Mouse (Mus musculus): ENCODE results near the gene Ccdc138. TPM values are rescaled to one million over a fixed set of nuclear protein-coding genes. Genes with fewer than 3 reads are reported as not detected.

Ccdc138 gene
- polyA plus RNA-seq, 1 experiment from 2014 or later: 8.4 TPM

- no peak overlapping the region for H3K4me3 ChIP-seq (replicated peaks; ENCODE audit: low read depth, low read length)
- H3K36me3 ChIP-seq (ENCODE audit: control insufficient read depth, insufficient read depth, low read length): no peaks in the 10 kb centered on the region
- H3K27me3 ChIP-seq (ENCODE audit: control insufficient read depth, insufficient read depth, low read length): no peaks in the 10 kb centered on the region
- no peak overlapping the region for H3K27ac ChIP-seq (replicated peaks; ENCODE audit: low read depth, low read length)
- H3K4me2 ChIP-seq (ENCODE audit: low read length): no peak overlapping the region
- DNase-seq (no peak), ATAC-seq (ENCODE audit: low FRiP score, low TSS enrichment) (no peak)
- H3K9ac ChIP-seq (replicated peaks; ENCODE audit: low read length): no peak overlapping the region
- no peaks in the 10 kb centered on the region for H3K9me3 ChIP-seq (ENCODE audit: control insufficient read depth, low read length)
- H3K4me1 ChIP-seq (ENCODE audit: control insufficient read depth, insufficient read depth, low read length): no peaks in the 10 kb centered on the region
- WGBS: 90% methylated on average over 8 of the region's 8 CpGs
Observed at GRCm38 (mm10) chr10:58554693-58555387, 57.1 kb downstream of the Ccdc138 start.

- 37% methylated on average over 7 of the region's 7 CpGs for WGBS
- Histone ChIP-seq H3K4me2 (ENCODE audit: low read length) (no peak overlapping the region), H3K36me3 (ENCODE audit: control insufficient read depth, insufficient read depth, low read length) (no peaks in the 10 kb centered on the region), H3K27me3 (ENCODE audit: control insufficient read depth, insufficient read depth, low read length) (no peaks in the 10 kb centered on the region), H3K9me3 (ENCODE audit: control insufficient read depth, low read length) (no peaks in the 10 kb centered on the region), H3K27ac (replicated peaks; ENCODE audit: low read depth, low read length) (no peak overlapping the region), H3K4me3 (replicated peaks; ENCODE audit: low read depth, low read length) (no peak overlapping the region), H3K9ac (replicated peaks; ENCODE audit: low read length) (no peak overlapping the region), H3K4me1 (ENCODE audit: control insufficient read depth, insufficient read depth, low read length) (no peaks in the 10 kb centered on the region)
- DNase-seq: peak; percentile 65
- ATAC-seq (ENCODE audit: low FRiP score, low TSS enrichment): no peak
Observed at GRCm38 (mm10) chr10:58559098-58559497, 61.4 kb downstream of the Ccdc138 start.

- 22% methylated on average over 3 of the region's 3 CpGs for WGBS
Observed at GRCm38 (mm10) chr10:58559901-58560300, 62.2 kb downstream of the Ccdc138 start.

GRCm38 (mm10) chr10:58560521-58560920, 62.8 kb downstream of the Ccdc138 start:
- no peak for DNase-seq
- H3K4me1 ChIP-seq (ENCODE audit: control insufficient read depth, insufficient read depth, low read length): no peaks in the 10 kb centered on the region
- WGBS: 84% methylated on average over 6 of the region's 6 CpGs

More at GRCm38 (mm10) chr10:58559901-58560300, 62.2 kb downstream of the Ccdc138 start:
- H3K27ac ChIP-seq (replicated peaks; ENCODE audit: low read depth, low read length): no peak overlapping the region
- H3K4me2 ChIP-seq (ENCODE audit: low read length): no peak overlapping the region
- DNase-seq (peak; percentile 86), ATAC-seq (ENCODE audit: low FRiP score, low TSS enrichment) (no peak; the same call in 1 of the 2 replicates)
- H3K4me1 ChIP-seq (ENCODE audit: control insufficient read depth, insufficient read depth, low read length): no peaks in the 10 kb centered on the region
- H3K9ac ChIP-seq (replicated peaks; ENCODE audit: low read length): no peak overlapping the region
- H3K4me3 ChIP-seq (replicated peaks; ENCODE audit: low read depth, low read length): no peak overlapping the region
- no peaks in the 10 kb centered on the region for H3K9me3 ChIP-seq (ENCODE audit: control insufficient read depth, low read length)
- H3K27me3 ChIP-seq (ENCODE audit: control insufficient read depth, insufficient read depth, low read length): no peaks in the 10 kb centered on the region
- no peaks in the 10 kb centered on the region for H3K36me3 ChIP-seq (ENCODE audit: control insufficient read depth, insufficient read depth, low read length)

GRCm38 (mm10) chr10:58585427-58586223, 87.9 kb downstream of the Ccdc138 start:
- Histone ChIP-seq H3K4me1 (ENCODE audit: control insufficient read depth, insufficient read depth, low read length) (no peaks in the 10 kb centered on the region), H3K4me2 (ENCODE audit: low read length) (no peak overlapping the region), H3K9me3 (ENCODE audit: control insufficient read depth, low read length) (no peaks in the 10 kb centered on the region), H3K27ac (replicated peaks; ENCODE audit: low read depth, low read length) (no peak overlapping the region), H3K36me3 (ENCODE audit: control insufficient read depth, insufficient read depth, low read length) (no peaks in the 10 kb centered on the region), H3K27me3 (ENCODE audit: control insufficient read depth, insufficient read depth, low read length) (no peaks in the 10 kb centered on the region), H3K9ac (replicated peaks; ENCODE audit: low read length) (no peak overlapping the region), H3K4me3 (replicated peaks; ENCODE audit: low read depth, low read length) (no peak overlapping the region)
- WGBS: 89% methylated on average over 5 of the region's 5 CpGs
- DNase-seq (no peak), ATAC-seq (ENCODE audit: low FRiP score, low TSS enrichment) (no peak)

More at GRCm38 (mm10) chr10:58560521-58560920, 62.8 kb downstream of the Ccdc138 start:
- no peaks in the 10 kb centered on the region for H3K9me3 ChIP-seq (ENCODE audit: control insufficient read depth, low read length)
- ATAC-seq (ENCODE audit: low FRiP score, low TSS enrichment): no peak
- H3K9ac ChIP-seq (replicated peaks; ENCODE audit: low read length): no peak overlapping the region
- no peaks in the 10 kb centered on the region for H3K27me3 ChIP-seq (ENCODE audit: control insufficient read depth, insufficient read depth, low read length)
- no peak overlapping the region for H3K4me2 ChIP-seq (ENCODE audit: low read length)
- no peak overlapping the region for H3K27ac ChIP-seq (replicated peaks; ENCODE audit: low read depth, low read length)
- no peak overlapping the region for H3K4me3 ChIP-seq (replicated peaks; ENCODE audit: low read depth, low read length)
- H3K36me3 ChIP-seq (ENCODE audit: control insufficient read depth, insufficient read depth, low read length): no peaks in the 10 kb centered on the region

- Histone ChIP-seq H3K4me2 (ENCODE audit: low read length) (no peak overlapping the region), H3K27ac (replicated peaks; ENCODE audit: low read depth, low read length) (no peak overlapping the region), H3K4me3 (replicated peaks; ENCODE audit: low read depth, low read length) (no peak overlapping the region), H3K9me3 (ENCODE audit: control insufficient read depth, low read length) (no peaks in the 10 kb centered on the region), H3K4me1 (ENCODE audit: control insufficient read depth, insufficient read depth, low read length) (no peaks in the 10 kb centered on the region), H3K27me3 (ENCODE audit: control insufficient read depth, insufficient read depth, low read length) (no peaks in the 10 kb centered on the region), H3K9ac (replicated peaks; ENCODE audit: low read length) (no peak overlapping the region), H3K36me3 (ENCODE audit: control insufficient read depth, insufficient read depth, low read length) (no peaks in the 10 kb centered on the region)
- 90% methylated on average over 3 of the region's 3 CpGs for WGBS
- no peak for DNase-seq
- ATAC-seq (ENCODE audit: low FRiP score, low TSS enrichment): no peak
Observed at GRCm38 (mm10) chr10:58594486-58594885, 96.7 kb downstream of the Ccdc138 start.

GRCm38 (mm10) chr10:58595197-58595596, 97.4 kb downstream of the Ccdc138 start:
- H3K27me3 ChIP-seq (ENCODE audit: control insufficient read depth, insufficient read depth, low read length): no peaks in the 10 kb centered on the region
- no peak overlapping the region for H3K4me3 ChIP-seq (replicated peaks; ENCODE audit: low read depth, low read length)
- H3K9me3 ChIP-seq (ENCODE audit: control insufficient read depth, low read length): no peaks in the 10 kb centered on the region
- ATAC-seq (ENCODE audit: low FRiP score, low TSS enrichment) (no peak), DNase-seq (no peak)
- no peak overlapping the region for H3K9ac ChIP-seq (replicated peaks; ENCODE audit: low read length)
- H3K4me1 ChIP-seq (ENCODE audit: control insufficient read depth, insufficient read depth, low read length): no peaks in the 10 kb centered on the region
- H3K36me3 ChIP-seq (ENCODE audit: control insufficient read depth, insufficient read depth, low read length): no peaks in the 10 kb centered on the region
- H3K4me2 ChIP-seq (ENCODE audit: low read length): no peak overlapping the region
- no peak overlapping the region for H3K27ac ChIP-seq (replicated peaks; ENCODE audit: low read depth, low read length)
- WGBS: 91% methylated on average over 3 of the region's 3 CpGs

- Histone ChIP-seq H3K27me3 (ENCODE audit: control insufficient read depth, insufficient read depth, low read length) (no peaks in the 10 kb centered on the region), H3K9ac (replicated peaks; ENCODE audit: low read length) (no peak overlapping the region), H3K9me3 (ENCODE audit: control insufficient read depth, low read length) (no peaks in the 10 kb centered on the region), H3K4me2 (ENCODE audit: low read length) (no peak overlapping the region), H3K4me1 (ENCODE audit: control insufficient read depth, insufficient read depth, low read length) (no peaks in the 10 kb centered on the region), H3K36me3 (ENCODE audit: control insufficient read depth, insufficient read depth, low read length) (no peaks in the 10 kb centered on the region), H3K27ac (replicated peaks; ENCODE audit: low read depth, low read length) (no peak overlapping the region), H3K4me3 (replicated peaks; ENCODE audit: low read depth, low read length) (no peak overlapping the region)
- WGBS: 71% methylated on average over 5 of the region's 5 CpGs
- ATAC-seq (ENCODE audit: low FRiP score, low TSS enrichment) (no peak), DNase-seq (no peak)
Observed at GRCm38 (mm10) chr10:58595821-58596220, 98.1 kb downstream of the Ccdc138 start.
